Mouse (Mus musculus): ENCODE data around the gene 4930518I15Rik.

DNA sequence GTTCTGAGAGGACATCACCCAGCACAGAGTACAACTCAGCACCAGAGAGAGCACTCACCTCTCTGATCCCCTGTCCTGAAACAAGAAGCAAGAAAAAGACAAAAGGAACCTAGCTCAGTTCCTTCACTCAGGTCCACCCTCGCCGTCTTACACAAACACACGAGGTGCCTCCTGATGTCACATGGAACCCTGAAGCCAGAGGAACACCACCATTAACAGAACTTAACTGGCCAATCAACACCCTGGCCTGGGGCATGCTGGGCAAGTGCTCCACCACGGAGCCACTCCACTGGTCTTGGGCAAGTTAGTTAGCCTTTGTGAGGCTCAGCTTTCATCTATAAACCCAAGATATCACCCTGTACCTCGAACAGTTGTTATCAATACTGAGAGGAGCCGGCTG, 50.9 kb downstream of the 4930518I15Rik start:
- TF ChIP-seq POLR2A (IDR thresholded peaks at IDR 0.05; ENCODE audit: control insufficient read depth in 1 of 2, insufficient read depth in 1 of 2, low read depth in 1 of 2, low read length in 2 of 2, poor library complexity in 1 of 2) (no peak), CTCF (IDR thresholded peaks at IDR 0.05 in 2 of 3, conservative IDR thresholded peaks at IDR 0.05 in 1 of 3; ENCODE audit: control insufficient read depth in 1 of 3, insufficient read depth in 1 of 3, low read depth in 2 of 3, low read length in 3 of 3, poor library complexity in 1 of 3, severe bottlenecking in 1 of 3) (no peak)

All from MEL (cell line).